Mouse (Mus musculus): ENCODE data around the gene Syne4. TPM values are rescaled to one million over a fixed set of nuclear protein-coding genes. Genes with fewer than 3 reads are reported as not detected.

Syne4 gene
- polyA plus RNA-seq, 1 experiment, result 0.20 TPM

- Histone ChIP-seq H3K79me3 (ENCODE audit: low read depth) (no peaks in the 10 kb centered on the region), H3K36me3 (ENCODE audit: control insufficient read depth, insufficient read depth) (no peaks in the 10 kb centered on the region), H3K4me3 (ENCODE audit: insufficient read depth, poor library complexity, severe bottlenecking) (no peak overlapping the region), H3K27me3 (ENCODE audit: control insufficient read depth, insufficient read depth, insufficient read length) (peaks cover 35% of the 10 kb centered on the region), H3K79me2 (ENCODE audit: control insufficient read depth, insufficient read depth) (no peaks in the 10 kb centered on the region), H3ac (ENCODE audit: control insufficient read depth, insufficient read length, low read depth) (no peak overlapping the region)
- TF ChIP-seq MAX (IDR thresholded peaks at IDR 0.05), result no peak
- no peak for TF ChIP-seq CTCF (IDR thresholded peaks at IDR 0.05; ENCODE audit: control insufficient read depth, insufficient read depth, insufficient read length)
- TF ChIP-seq CEBPB (IDR thresholded peaks at IDR 0.05; ENCODE audit: low read depth), result no peak
- no peak for TF ChIP-seq FOSL1 (IDR thresholded peaks at IDR 0.05; ENCODE audit: insufficient read depth, low read length, poor library complexity, severe bottlenecking)
- no peak for TF ChIP-seq MYOD1 (IDR thresholded peaks at IDR 0.05; ENCODE audit: control insufficient read depth, insufficient read length, low read depth)
- no peak for TF ChIP-seq USF1 (IDR thresholded peaks at IDR 0.05; ENCODE audit: low read depth)
Measured at GRCm38 (mm10) chr7:30367466-30367865, 52.9 kb downstream of the Syne4 start.

Other genes with a start within 250 kb of the Syne4 start
- gene Zfp82, start 241.9 kb upstream of the Syne4 start, polyA plus RNA-seq (2012; fragmentation: generic; extraction: Trizol), result 2.0 TPM
- 0.05 TPM for gene Gm26920, start 224.4 kb upstream of the Syne4 start, polyA plus RNA-seq (2012; fragmentation: generic; extraction: Trizol)
- 3.1 TPM for gene Zfp566, start 224.3 kb upstream of the Syne4 start, polyA plus RNA-seq (2012; fragmentation: generic; extraction: Trizol)
- gene Zfp260, start 220.0 kb upstream of the Syne4 start, polyA plus RNA-seq (2012; fragmentation: generic; extraction: Trizol), result 8.6 TPM
- 3.8 TPM for gene Zfp382, start 192.9 kb upstream of the Syne4 start, polyA plus RNA-seq (2012; fragmentation: generic; extraction: Trizol)
- gene Zfp146, start 145.1 kb upstream of the Syne4 start, polyA plus RNA-seq (2012; fragmentation: generic; extraction: Trizol), result 15.8 TPM
- 7.9 TPM for gene Cox7a1, start 130.7 kb upstream of the Syne4 start, polyA plus RNA-seq (2012; fragmentation: generic; extraction: Trizol)
- gene Capns1, start 116.0 kb upstream of the Syne4 start, polyA plus RNA-seq (2012; fragmentation: generic; extraction: Trizol), result 588 TPM
- gene Polr2i, start 82.9 kb upstream of the Syne4 start, polyA plus RNA-seq (2012; fragmentation: generic; extraction: Trizol), result 175 TPM
- 180 TPM for gene Tbcb, start 82.5 kb upstream of the Syne4 start, polyA plus RNA-seq (2012; fragmentation: generic; extraction: Trizol)
- gene Ovol3, start 79.1 kb upstream of the Syne4 start, polyA plus RNA-seq (2012; fragmentation: generic; extraction: Trizol), result not detected
- 0.07 TPM for gene Thap8, start 34.7 kb upstream of the Syne4 start, polyA plus RNA-seq (2012; fragmentation: generic; extraction: Trizol)
- gene Wdr62, start 34.4 kb upstream of the Syne4 start, polyA plus RNA-seq (2012; fragmentation: generic; extraction: Trizol), result 12.8 TPM
- 40.6 TPM for gene Clip3, start 23.1 kb upstream of the Syne4 start, polyA plus RNA-seq (2012; fragmentation: generic; extraction: Trizol)
- gene Alkbh6, start 6.1 kb upstream of the Syne4 start, polyA plus RNA-seq (2012; fragmentation: generic; extraction: Trizol), result 28.7 TPM
- 0.81 TPM for gene E130208F15Rik, start 6.9 kb downstream of the Syne4 start, polyA plus RNA-seq (2012; fragmentation: generic; extraction: Trizol)
- 9.9 TPM for gene Sdhaf1, start 9.1 kb downstream of the Syne4 start, polyA plus RNA-seq (2012; fragmentation: generic; extraction: Trizol)
- 0.20 TPM for gene Lrfn3, start 48.0 kb downstream of the Syne4 start, polyA plus RNA-seq (2012; fragmentation: generic; extraction: Trizol)
- gene Tyrobp, start 99.0 kb downstream of the Syne4 start, polyA plus RNA-seq (2012; fragmentation: generic; extraction: Trizol), result not detected
- not detected for gene Hcst, start 105.0 kb downstream of the Syne4 start, polyA plus RNA-seq (2012; fragmentation: generic; extraction: Trizol)
- gene Nfkbid, start 106.9 kb downstream of the Syne4 start, polyA plus RNA-seq (2012; fragmentation: generic; extraction: Trizol), result 0.04 TPM
- gene Aplp1, start 130.7 kb downstream of the Syne4 start, polyA plus RNA-seq (2012; fragmentation: generic; extraction: Trizol), result 0.29 TPM
- gene Kirrel2, start 142.9 kb downstream of the Syne4 start, polyA plus RNA-seq (2012; fragmentation: generic; extraction: Trizol), result not detected
- gene Nphs1, start 143.5 kb downstream of the Syne4 start, polyA plus RNA-seq (2012; fragmentation: generic; extraction: Trizol), result 0.60 TPM
- gene Prodh2, start 178.8 kb downstream of the Syne4 start, polyA plus RNA-seq (2012; fragmentation: generic; extraction: Trizol), result 0.02 TPM
- 2.4 TPM for gene Arhgap33, start 220.3 kb downstream of the Syne4 start, polyA plus RNA-seq (2012; fragmentation: generic; extraction: Trizol)
- 66.8 TPM for gene Hspb6, start 237.4 kb downstream of the Syne4 start, polyA plus RNA-seq (2012; fragmentation: generic; extraction: Trizol)
- 8.7 TPM for gene Proser3, start 237.5 kb downstream of the Syne4 start, polyA plus RNA-seq (2012; fragmentation: generic; extraction: Trizol)
- gene Lin37, start 245.0 kb downstream of the Syne4 start, polyA plus RNA-seq (2012; fragmentation: generic; extraction: Trizol), result 38.4 TPM
- 63.6 TPM for gene U2af1l4, start 248.5 kb downstream of the Syne4 start, polyA plus RNA-seq (2012; fragmentation: generic; extraction: Trizol)
- 0.73 TPM for gene Gm49396, start 248.5 kb downstream of the Syne4 start, polyA plus RNA-seq (2012; fragmentation: generic; extraction: Trizol)
- gene Psenen, start 248.8 kb downstream of the Syne4 start, polyA plus RNA-seq (2012; fragmentation: generic; extraction: Trizol), result 173 TPM

All from C2C12 (cell line).